Mouse (Mus musculus) gastrocnemius, adult 8-10 months (tissue): ENCODE data around the gene Rnf39. TPM values are rescaled to one million over a fixed set of nuclear protein-coding genes. Genes with fewer than 3 reads are reported as not detected.

Experiments
- DNase-seq, 2 experiments: peaks; one replicate each; pipeline ENCODE4 v3.0.0; 2022; ENCODE audit warnings: low spot score in 2 of 2
- total RNA-seq, 4 experiments: library from RNA; stranded (reverse); gene quantifications; 2 replicates each; pipeline ENCODE4 v1.2.4; 2022

The Rnf39 gene
- 1 to 10 TPM in 1 of 4 experiments, under 1 TPM in 2, not detected in 1; 0.18 to 1.1 (median 0.75) TPM for total RNA-seq

DNA sequence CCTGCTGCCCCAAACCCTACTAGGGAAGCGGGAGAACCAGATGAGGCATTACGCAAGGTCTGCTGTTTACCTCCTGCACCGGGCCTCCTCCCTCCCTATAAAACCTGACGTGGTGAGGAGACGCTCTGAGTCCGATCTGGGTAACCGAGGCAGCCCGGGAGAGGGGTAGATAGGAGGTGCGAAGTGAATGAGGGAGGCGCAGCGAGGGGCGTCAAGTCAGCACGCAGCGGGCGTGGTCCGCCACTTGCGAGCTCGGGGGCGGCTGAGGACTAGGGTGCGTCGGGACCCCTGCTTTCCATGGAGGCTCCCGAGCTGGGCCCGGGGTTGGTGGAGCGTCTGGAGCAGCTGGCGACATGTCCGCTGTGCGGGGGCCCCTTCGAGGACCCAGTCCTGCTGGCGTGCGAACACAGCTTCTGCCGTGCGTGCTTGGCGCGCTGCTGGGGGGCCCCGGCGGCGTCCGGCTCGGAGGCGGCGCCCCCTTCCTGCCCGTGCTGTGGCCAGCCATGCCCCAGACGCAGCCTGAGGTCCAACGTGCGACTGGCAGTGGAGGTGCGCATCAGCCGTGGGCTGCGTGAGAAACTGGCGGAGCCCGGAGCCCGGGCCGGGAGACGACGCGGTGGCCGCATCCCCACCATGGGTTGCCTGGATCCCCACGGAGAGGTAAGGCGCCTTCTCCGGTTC, at the start of gene Rnf39:
Gene Rnf39, plus strand, starts transcription at position 128 of the 681 bp plus-strand sequence.
- no peak for DNase-seq

DNA sequence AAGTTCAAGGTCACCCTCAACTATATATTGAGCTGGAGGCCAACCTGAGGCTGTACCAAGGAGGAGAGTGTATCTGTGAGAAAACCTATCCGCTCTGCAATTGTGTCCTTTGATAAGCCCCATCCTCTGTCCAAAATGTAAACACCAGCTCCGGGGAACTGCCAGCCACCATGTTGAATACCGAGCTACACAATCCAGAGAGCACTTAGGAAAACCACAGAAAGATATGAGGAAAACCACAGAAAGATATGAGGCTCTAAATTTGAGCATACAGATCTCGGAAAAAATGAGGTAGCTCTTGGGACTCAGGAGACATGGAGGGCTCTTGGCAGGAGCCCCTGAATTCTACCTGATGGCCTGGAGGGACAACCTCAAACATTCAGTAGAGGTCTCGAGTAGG, 49.3 kb upstream of the Rnf39 start:
- DNase-seq = no peak

DNA sequence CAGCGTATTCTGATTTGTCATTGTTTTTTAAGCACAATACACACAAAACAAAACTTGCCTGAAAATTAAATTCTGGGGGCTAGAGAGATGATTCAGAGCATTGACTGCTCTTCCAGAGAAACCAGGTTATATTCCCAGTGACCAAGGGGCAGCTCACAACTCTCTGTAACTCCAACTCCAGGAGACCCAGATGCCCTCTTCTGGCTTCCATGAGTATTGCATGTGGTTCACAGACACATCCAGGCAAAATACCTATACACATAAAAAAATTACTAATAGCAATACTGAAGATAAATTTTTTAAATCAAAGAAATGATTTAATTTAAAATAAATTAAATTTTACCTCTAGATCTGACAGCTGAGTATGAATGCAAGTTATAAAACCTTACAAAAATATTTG, 46.1 kb upstream of the Rnf39 start:
- DNase-seq = no peak

DNA sequence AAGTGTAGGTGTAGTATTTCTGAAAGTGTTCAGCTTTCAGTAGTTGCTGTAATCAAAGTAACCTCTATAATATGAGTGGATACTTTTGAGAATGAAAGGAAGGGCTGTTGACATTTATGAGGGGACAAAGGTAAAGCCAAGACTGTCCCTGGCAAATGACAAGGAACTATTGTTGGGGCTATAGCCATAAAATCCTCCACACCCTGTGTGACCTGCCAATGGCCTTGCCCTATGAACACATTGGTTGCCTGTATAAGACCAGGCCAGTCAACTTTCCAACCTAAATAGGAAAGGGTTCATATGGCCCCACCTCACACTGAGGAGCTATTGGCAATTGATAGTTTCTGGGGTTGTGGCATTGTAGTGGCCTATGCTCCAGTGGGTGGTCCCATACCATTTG, 45.7 kb upstream of the Rnf39 start:
- no peak for DNase-seq

DNA sequence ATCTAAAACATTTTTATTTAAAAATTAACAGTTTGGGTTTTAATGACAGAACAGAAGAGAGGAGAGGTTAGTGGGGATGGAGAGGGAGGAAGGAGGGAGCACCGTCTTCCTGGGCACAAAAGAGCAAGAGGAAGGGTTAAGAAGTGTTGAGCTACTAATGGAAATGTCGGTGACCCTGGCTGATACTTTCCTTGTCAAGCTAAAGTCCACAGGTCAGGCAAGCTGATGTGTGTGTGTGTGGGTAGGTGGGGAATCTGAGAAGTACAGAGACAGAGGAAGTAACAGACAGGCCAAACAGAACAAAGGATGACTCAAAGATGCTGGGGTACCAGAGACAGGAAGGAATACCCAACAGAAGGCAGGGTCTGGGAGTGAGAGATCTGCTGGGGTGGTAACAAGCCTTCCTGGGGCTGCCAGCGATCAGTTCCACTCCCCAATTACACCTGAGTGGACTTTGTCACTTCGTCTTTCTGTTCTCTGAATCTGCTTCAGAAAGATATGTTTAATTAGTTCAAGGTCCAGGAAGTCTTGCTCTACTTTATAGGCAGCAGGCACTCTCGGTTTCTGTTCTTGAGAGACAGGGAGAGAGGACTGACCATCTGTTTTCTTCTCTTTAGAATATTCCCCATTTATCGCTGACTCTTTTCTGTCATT, 45.0 kb upstream of the Rnf39 start, which contains the start of gene Trim31:
Gene Trim31, plus strand, starts transcription at position 567 of the 654 bp plus-strand sequence.
- DNase-seq = no peak

DNA sequence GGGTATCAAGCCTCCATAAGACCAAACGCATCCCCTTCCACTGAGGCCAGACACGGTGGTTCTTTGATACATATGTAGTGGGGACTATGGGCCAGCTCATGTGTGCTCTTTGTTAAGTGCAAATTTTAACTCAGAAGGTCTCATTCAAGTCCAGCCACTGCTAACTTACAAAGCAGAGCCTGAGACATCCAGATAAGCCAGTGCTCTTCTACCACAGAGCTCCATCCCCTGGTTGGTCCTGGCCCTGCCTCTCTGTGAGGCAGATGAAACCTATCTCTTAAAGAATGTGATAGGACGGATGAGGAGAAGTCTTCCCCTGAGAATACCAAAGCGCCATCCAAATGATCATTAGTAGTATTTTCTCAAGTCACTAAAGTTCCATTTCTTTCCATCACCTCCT, 43.3 kb upstream of the Rnf39 start:
- DNase-seq = no peak

DNA sequence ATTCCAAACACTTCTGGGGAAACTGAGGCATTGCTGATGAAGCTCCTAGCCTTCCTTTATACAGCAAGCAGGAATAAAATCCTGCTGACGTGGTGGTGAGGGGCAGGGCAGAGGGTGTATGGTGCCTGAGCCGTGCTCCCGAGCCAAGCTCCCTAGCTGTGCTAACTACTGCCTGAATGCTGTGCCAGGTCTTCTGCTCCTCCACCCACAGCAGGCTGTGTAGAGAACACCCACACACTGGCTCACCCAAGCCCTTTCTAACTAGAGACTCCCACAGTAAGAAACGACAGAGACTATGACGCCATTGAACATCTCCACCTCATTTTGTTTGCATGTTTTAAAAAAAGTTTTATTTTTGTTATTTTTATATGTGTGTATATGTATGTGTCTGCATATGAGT, 42.7 kb upstream of the Rnf39 start:
- DNase-seq = no peak

DNA sequence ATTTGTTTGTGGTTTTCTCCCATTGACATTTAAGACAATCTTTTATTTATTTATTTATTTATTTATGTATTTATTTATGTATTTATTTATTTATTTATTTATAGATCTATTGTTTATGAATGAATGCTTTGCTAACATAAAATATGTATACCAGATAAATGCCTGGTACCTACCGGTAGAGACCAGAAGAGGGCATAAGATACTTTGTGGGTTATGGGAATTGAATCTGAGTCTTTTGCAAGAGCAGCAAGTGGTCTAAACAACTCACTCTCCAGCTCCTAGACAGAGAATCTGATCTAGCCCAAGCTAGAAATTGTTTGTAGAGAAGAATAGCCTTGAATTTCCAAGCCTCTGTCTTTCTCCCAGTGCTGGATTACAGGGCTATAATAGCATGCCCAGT, 42.0 kb upstream of the Rnf39 start:
- DNase-seq = no peak

DNA sequence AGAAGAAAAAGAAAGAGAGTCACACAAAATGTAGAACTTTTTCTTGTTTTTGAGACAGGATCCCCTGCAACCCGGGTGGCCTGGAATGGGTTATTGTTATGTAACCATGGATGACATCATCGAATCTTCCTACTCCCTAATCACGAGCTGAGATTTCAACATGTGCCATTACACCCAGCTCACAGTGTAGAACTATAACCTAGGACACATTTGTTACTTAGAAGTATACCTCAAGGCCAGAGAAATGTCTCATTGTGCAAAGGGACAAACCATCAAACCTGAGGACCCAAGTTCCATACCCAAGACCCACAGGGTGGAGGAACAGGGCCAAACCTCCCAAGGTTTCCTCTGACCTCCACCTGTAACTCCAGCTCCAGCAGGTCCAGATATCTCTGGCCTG, 39.1 kb upstream of the Rnf39 start:
- no peak for DNase-seq

DNA sequence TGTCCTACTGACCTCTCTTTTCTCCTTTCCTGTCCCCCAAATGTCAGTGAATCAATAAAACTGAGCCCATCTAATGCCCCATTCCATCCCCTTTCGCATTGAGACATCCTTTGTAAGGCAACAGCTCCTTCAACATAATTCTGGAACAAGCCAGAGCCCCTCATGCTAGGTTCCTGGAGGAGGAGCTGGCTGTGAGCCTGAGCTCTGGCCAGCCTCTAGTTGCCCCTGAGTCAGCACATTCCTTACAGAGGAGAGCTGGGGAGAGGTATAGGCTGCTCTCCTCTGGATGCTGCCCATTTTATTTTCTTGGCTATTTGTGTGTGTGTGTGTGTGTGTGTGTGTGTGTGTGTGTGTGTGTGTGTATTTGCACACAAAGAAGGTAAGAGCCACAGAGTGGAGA, 34.5 kb upstream of the Rnf39 start:
- DNase-seq = no peak

DNA sequence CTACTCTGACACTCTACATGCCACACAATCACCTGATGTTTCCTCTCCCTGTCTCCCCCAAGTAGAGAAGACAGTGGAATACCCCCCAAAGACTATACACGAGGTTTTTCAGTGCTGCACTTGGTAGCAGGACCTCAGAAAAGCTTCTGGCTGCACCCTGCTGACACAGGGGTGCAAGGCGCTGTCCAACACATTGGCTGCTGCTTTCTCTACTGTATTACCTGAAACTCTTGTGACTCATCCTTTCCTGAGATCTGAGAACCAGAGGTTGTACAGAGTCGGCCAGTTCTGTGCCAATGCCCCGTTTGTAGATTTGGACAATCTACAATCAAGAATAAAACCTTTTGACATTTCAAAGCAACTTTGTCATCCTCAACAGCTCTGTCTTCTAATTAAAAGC, 32.9 kb upstream of the Rnf39 start:
- DNase-seq = no peak

DNA sequence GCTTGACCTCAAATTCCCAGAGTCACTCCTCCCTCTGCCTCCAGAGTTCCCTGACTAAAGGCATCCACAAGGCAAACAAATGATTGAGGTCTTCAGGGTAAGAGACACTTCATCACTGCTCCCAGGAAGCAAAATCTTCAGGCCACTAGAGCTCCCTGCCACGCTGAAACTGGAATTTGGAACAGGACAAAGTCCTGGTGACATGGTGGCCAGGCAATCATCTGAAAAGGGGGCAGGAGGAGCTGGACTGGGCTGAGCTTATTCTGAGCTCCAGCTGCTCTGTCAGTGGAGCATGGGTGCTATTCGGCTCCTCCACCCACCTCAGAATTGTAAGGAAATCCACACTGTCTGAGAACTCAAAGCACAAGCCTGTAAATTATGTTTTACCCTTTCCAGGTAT, 30.7 kb upstream of the Rnf39 start:
- DNase-seq = no peak

DNA sequence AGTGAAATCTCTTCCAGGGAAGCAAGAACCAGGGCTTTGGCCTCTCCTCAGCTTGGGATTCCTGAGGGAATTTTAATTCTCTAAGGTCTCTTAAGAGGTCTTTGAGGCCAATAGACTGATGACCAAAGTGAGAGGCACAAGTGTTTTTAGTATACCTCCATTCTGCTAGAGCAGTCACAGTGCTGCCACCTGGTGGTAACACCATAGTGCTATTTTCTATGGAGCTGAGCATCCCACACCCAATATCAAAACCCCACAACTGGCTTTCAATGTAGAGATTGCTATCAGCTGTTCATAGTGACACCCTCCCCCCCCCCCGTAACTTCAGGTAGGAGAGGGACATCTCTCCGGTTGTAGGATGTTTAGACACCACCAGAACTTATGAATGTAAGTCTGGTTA, 28.6 kb upstream of the Rnf39 start:
- DNase-seq = peak; percentile 19 to 40

DNA sequence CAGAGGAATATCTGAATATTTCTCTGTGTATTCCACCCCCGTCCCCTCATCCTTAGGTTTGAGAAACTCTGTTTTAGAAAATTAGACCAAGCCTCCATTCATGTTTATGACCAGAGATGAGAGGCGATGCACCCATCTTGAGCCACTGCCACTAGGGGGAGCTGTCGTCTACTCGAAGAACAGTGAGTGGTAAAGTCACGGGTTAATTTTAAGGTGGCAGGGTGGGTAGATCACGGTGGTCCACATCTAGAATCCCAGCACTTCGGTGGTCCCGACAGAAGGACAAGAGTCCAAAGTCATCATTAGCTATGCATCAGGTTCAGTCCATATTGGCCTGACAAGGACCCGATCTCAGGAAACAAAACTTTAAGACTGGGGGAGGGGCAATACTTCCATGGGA, 27.6 kb upstream of the Rnf39 start:
- peak in 1 of 2 experiments; percentile 18 for DNase-seq

DNA sequence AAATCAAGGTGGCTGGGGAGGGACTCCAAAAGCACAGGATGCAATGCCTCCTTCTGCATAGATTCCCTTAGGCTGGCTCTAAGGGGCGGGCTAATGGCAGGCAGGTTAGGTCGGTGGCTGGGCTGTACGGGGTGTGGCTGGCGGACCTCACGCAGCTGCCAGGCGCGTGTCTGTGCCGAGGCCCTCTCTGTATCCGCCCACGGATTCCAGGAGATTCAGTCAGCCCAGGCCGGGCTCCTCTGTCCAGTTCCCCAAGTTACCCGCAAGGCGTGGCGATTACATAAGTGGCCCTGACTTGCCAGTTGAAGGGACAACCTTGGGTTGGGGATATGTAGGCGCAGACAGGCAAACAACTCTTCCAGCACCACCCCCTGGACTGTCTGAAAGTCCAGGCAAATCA, 22.5 kb upstream of the Rnf39 start:
- DNase-seq = no peak

DNA sequence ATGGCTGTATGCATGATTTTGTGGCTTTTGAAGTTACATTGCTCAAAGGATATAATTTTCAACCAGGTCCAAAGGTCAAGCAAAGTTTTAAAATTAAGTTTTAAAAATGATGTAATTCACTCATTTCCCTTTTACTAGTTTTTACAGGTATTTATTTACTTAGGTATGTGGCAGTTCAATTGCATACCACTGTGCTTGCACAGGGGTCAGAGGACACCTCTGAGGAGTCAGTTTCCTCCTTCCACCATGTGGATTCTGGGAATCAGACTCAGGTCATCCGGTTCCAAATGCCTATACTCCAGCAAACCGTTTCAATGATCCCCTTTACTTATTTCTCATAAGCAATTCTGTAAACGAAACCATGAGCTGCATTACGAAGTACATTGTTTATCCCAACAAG, 20.0 kb upstream of the Rnf39 start:
- no peak for DNase-seq

DNA sequence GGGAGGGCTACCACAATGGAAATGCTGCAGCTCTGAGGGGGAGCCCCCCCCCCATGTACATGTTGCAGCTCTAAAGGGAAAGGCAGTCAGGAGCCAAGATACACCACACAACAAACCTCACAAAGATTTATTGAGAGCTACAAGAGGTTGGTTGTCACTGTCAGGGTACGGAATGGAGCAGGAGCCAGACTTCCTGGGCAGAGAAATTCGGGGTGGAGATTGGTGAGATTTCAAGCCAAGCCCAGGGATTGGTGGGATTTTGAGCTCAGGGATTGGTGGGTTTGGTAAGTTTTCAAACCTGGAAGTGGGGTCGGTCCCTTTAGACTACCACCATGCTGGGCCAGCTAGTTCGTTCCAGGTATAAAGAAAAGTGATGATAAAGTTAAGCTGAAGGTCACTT, 19.2 kb upstream of the Rnf39 start:
- no peak for DNase-seq

DNA sequence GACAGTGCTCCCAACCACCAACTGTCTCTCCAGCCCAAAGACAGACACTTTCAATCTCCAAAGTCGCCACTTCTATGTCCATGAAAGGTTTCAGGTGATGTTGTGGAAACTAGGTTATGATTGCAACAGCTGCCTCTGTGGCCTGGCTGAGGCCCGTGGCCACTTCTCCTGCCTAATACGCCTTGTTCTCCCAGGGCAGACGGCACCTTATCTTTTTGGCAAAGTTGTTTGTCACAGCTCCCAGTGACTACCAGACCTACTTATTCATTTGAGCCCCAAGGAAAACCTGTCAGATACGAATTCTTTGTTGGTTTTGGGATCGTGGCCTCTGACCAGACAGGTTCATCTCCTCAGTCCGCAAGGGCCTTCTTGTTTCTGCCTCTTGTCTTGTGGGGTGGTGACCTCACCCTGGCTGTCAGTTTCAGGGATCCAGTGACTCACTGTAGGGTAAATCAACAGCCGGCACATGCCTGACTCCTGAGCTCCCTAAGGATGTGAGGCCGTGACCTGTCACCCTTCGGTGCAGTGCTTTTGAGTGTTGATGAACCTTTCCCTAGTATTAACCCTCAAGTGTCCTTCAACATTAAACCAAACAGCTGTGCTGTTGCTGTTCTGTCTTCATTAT, 15.1 kb upstream of the Rnf39 start:
- DNase-seq = no peak

DNA sequence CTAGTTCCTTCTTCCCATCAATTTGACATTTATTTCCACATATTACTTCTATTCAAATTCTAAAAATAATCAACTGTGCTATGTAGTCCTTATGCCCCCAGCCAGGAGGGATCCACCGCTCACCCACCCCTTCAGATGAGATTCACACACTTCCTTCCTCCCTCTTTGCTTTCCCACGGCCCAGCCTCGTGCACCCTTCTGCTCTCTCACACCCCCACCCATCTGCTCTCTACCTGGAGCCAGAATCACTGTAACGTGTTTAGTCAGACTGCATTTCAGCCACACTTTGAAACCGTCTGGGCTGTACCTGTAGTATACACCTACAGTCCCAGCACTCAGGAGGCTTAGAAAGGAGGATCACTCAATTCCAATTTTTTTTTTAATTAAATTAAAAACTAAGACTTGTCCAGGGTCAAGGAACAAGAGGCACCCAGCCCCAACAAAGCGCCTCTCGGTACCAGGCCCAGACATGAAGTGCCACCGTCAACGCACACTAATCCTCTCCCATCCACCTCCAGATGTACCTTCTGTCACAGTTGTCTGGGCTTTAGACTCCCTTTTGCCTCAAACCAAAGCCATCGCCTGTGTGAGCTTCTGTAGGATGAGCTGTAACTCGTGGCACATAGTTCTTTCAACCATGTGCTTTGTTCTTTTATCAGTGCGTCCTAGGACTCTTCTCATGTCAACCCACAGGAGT, 13.3 kb upstream of the Rnf39 start:
- DNase-seq = no peak

DNA sequence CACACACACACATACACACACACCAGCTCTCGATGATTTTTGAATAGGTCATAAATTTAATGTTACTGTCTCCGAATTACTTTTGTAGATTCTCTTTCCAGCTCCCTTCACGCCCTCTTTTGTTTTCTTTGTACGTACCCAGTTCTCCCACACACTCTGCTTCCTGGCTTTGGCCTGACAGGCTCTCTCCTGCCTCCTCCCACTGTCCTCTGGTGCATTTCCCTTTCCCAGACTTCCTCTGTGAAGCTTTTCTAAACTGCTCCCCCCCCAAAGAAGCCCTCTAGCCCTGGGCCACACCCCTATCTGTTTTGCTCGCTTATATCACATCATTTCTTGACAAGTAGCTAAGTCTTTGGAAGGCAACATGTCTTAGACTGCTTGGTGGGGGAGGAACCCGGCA, 12.5 kb upstream of the Rnf39 start:
- no peak for DNase-seq

DNA sequence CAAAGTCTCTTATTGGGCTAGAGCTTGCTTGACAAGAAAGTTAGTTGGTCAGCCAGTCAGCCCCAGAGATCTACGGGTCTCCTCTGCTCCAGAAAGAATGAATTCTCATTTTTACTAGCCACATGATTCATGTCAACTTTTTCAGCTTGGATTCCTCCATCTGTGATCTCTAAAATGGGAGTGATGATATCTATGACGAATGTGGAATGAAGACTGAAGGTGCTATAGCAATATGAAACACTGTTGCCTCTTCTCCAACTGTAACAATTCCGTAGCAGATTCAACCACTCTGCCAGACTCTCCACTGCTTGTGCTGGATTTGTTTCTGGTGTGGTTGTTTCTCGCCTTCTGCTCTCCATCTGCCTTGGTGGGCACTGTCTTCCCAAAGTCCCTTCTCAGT, 11.6 kb upstream of the Rnf39 start:
- no peak for DNase-seq

DNA sequence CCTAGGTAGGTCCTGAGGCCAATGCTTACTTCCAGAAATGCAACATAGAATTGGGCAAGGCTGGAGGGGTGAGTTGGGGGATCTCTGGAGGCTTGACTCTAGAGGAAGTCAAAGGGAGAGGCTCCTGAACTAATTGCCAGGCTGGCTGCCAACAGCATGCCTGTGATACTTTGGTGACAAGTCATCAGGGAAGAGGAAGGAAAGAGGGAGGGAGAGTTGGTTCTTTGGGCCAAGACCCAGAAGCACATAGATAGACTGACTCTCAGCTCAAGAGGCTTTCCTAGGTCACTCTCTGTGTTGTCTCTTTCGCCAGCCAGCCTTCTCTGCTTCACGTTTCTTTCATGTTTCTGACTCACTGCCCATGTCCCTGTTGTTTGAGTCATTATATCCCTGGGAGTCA, 10.9 kb upstream of the Rnf39 start:
- no peak for DNase-seq
